8 mouse cellular contexts compared by ENCODE assay signal in genomic region chr3:89147101-89147978, GRCm38 (mm10). TPM values are rescaled to one million over a fixed set of nuclear protein-coding genes. Genes with fewer than 3 reads are reported as not detected.
A peak's percentile ranks its signal among the peaks of the same experiment; 100 is the strongest.
DNase-seq lines count a peak whose midpoint lies in the region; ATAC-seq and TF ChIP-seq lines count a peak whose summit lies in the region.

No protein-coding gene starts in this region.

- H3K36me3 ChIP-seq in hindbrain, embryonic 12.5 days: 0 out of 2 replicates have a peak, but pooled peaks cover under 1% of the 10 kb centered on the region
- no peaks in the 10 kb centered on the region for H3K36me3 ChIP-seq in limb, embryonic 14.5 days (ENCODE audit: control insufficient read depth, insufficient read depth, low read length)
- H3K36me3 ChIP-seq in midbrain, postnatal 0 days (ENCODE audit: insufficient read depth, low read length): peaks cover 12% of the 10 kb centered on the region

- H3K9ac ChIP-seq in hindbrain, embryonic 12.5 days: no peak overlapping the region
- H3K9ac ChIP-seq in limb, embryonic 14.5 days (ENCODE audit: low read depth, low read length, severe bottlenecking): peak overlapping the region; percentile 31
- no peak overlapping the region for H3K9ac ChIP-seq in midbrain, postnatal 0 days (replicated peaks; ENCODE audit: low read length, poor library complexity, severe bottlenecking)

- H3K9me3 ChIP-seq in hindbrain, embryonic 12.5 days (replicated peaks): no peaks in the 10 kb centered on the region
- no peaks in the 10 kb centered on the region for H3K9me3 ChIP-seq in limb, embryonic 14.5 days (ENCODE audit: control insufficient read depth, low read length)
- no peaks in the 10 kb centered on the region for H3K9me3 ChIP-seq in midbrain, postnatal 0 days (ENCODE audit: low read length)

- peaks cover 15% of the 10 kb centered on the region for H3K4me1 ChIP-seq in hindbrain, embryonic 12.5 days
- H3K4me1 ChIP-seq in limb, embryonic 14.5 days (ENCODE audit: control insufficient read depth, insufficient read depth, low read length): peaks cover 3% of the 10 kb centered on the region; the same call in 1 of the 2 replicates
- H3K4me1 ChIP-seq in midbrain, postnatal 0 days (ENCODE audit: insufficient read depth, low read length): no peaks in the 10 kb centered on the region

- H3K4me3 ChIP-seq in hindbrain, embryonic 12.5 days: 0 out of 2 replicates have a peak overlapping the region, but pooled peaks have one; percentile 3
- peak overlapping the region; percentile 22 for H3K4me3 ChIP-seq in limb, embryonic 14.5 days (replicated peaks; ENCODE audit: low read length)
- H3K4me3 ChIP-seq in midbrain, postnatal 0 days (ENCODE audit: low read depth, low read length): no peak overlapping the region

- no peak overlapping the region for H3K27ac ChIP-seq in hindbrain, embryonic 12.5 days
- no peak overlapping the region for H3K27ac ChIP-seq in limb, embryonic 14.5 days (replicated peaks; ENCODE audit: low read depth, low read length)
- H3K27ac ChIP-seq in midbrain, postnatal 0 days (ENCODE audit: low read depth, low read length): no peak overlapping the region

- H3K4me2 ChIP-seq in hindbrain, embryonic 12.5 days (replicated peaks): peak overlapping the region; percentile 38
- H3K4me2 ChIP-seq in limb, embryonic 14.5 days (replicated peaks; ENCODE audit: low read depth, low read length, severe bottlenecking): peak overlapping the region; percentile 44
- no peak overlapping the region for H3K4me2 ChIP-seq in midbrain, postnatal 0 days (ENCODE audit: low read depth, low read length, poor library complexity, severe bottlenecking)

- WGBS in hindbrain, embryonic 12.5 days: 20% methylated on average over 26 of the region's 26 CpGs
- 24% methylated on average over 26 of the region's 26 CpGs for WGBS in limb, embryonic 14.5 days
- WGBS in midbrain, postnatal 0 days: 28% methylated on average over 26 of the region's 26 CpGs

- 0 out of 2 replicates have a peak, but pooled peaks have one; percentile 26 for ATAC-seq in hindbrain, embryonic 12.5 days (ENCODE audit: low FRiP score)
- ATAC-seq in limb, embryonic 14.5 days (ENCODE audit: low FRiP score, low read depth): no peak
- no peak for ATAC-seq in midbrain, postnatal 0 days (ENCODE audit: low FRiP score)
- no peak for ATAC-seq in CD4-positive, CD25-positive, alpha-beta regulatory T cell, adult 4 months

- TF ChIP-seq POLR2A in limb, embryonic 14.5 days (IDR thresholded peaks at IDR 0.05; ENCODE audit: borderline replicate concordance, extremely low read depth, insufficient read depth, insufficient read length): no peak

- TF ChIP-seq CTCF in midbrain, postnatal 0 days (IDR thresholded peaks at IDR 0.05): peak; percentile 25; the same call in 1 of the 2 replicates

- DNase-seq in urinary bladder, adult 2 months (ENCODE audit: low spot score): peak; percentile 33
- DNase-seq in urinary bladder, postnatal 4 days (ENCODE audit: low spot score in 2 of 2): no peak
- DNase-seq in limb, embryonic 14.5 days (ENCODE audit: low spot score): no peak
- DNase-seq in midbrain, postnatal 0 days (ENCODE audit: low spot score): no peak
- no peak for DNase-seq in testis, postnatal 10 days (ENCODE audit: low spot score)
- no peak for DNase-seq in left cerebral cortex, adult 18-20 months (ENCODE audit: low spot score in 2 of 2)

- peaks cover 45% of the 10 kb centered on the region for H3K27me3 ChIP-seq in hindbrain, embryonic 12.5 days
- peaks cover 8% of the 10 kb centered on the region; the same call in 1 of the 2 replicates for H3K27me3 ChIP-seq in limb, embryonic 14.5 days (ENCODE audit: control insufficient read depth, insufficient read depth, low read length)
- no peaks in the 10 kb centered on the region for H3K27me3 ChIP-seq in midbrain, postnatal 0 days (ENCODE audit: insufficient read depth, low read length)

RNA-seq across cellular contexts. Expression of gene Pklr, which starts 11.4 kb away (rescaled TPM):
- polyA plus RNA-seq in urinary bladder, adult 2 months (2012; rRNA removed): not detected in 2 replicates
- polyA plus RNA-seq in hindbrain, embryonic 12.5 days (2016; fragmentation: Nextera tagmentation; extraction: Ambion mirVana): 0.25 and 0.96 TPM in 2 replicates
- 0.27 and 0.50 TPM in 2 replicates for polyA plus RNA-seq in limb, embryonic 14.5 days (2012; rRNA removed)
- 0.14 and 0.23 TPM in 2 replicates for polyA plus RNA-seq in limb, embryonic 14.5 days (2014; fragmentation: Nextera tagmentation; extraction: Ambion mirVana)
- 0.47 TPM in 1 of 2 replicates, not detected in the other for total RNA-seq in midbrain, postnatal 0 days (2014; rRNA removed)
- 0.05 and 0.10 TPM in 2 replicates for polyA plus RNA-seq in midbrain, postnatal 0 days (2015; fragmentation: Nextera tagmentation; extraction: Ambion mirVana)
- total RNA-seq in left cerebral cortex, adult 18-20 months (2021): not detected
- polyA plus RNA-seq in CD4-positive, CD25-positive, alpha-beta regulatory T cell, adult 4 months (2017; shearing (Covaris generic)): not detected

RNA-seq across cellular contexts. Expression of gene Hcn3, which starts 12.7 kb away (rescaled TPM):
- 0.44 and 0.49 TPM in 2 replicates for polyA plus RNA-seq in urinary bladder, adult 2 months (2012; rRNA removed)
- polyA plus RNA-seq in hindbrain, embryonic 12.5 days (2016; fragmentation: Nextera tagmentation; extraction: Ambion mirVana): 20.7 and 22.3 TPM in 2 replicates
- polyA plus RNA-seq in limb, embryonic 14.5 days (2012; rRNA removed): 4.6 and 8.9 TPM in 2 replicates
- 1.5 and 1.6 TPM in 2 replicates for polyA plus RNA-seq in limb, embryonic 14.5 days (2014; fragmentation: Nextera tagmentation; extraction: Ambion mirVana)
- total RNA-seq in midbrain, postnatal 0 days (2014; rRNA removed): 94.8 and 97.8 TPM in 2 replicates
- polyA plus RNA-seq in midbrain, postnatal 0 days (2015; fragmentation: Nextera tagmentation; extraction: Ambion mirVana): 44.8 and 46.7 TPM in 2 replicates
- total RNA-seq in left cerebral cortex, adult 18-20 months (2021): 10 to 100 TPM; 14.4 to 21.9 TPM
- polyA plus RNA-seq in CD4-positive, CD25-positive, alpha-beta regulatory T cell, adult 4 months (2017; shearing (Covaris generic)): 1 to 10 TPM; 1.3 to 2.4 TPM

RNA-seq across cellular contexts. Expression of gene Clk2, which starts 17.3 kb away (rescaled TPM):
- polyA plus RNA-seq in urinary bladder, adult 2 months (2012; rRNA removed): 73.9 and 89.8 TPM in 2 replicates
- polyA plus RNA-seq in hindbrain, embryonic 12.5 days (2016; fragmentation: Nextera tagmentation; extraction: Ambion mirVana): 38.8 and 44.4 TPM in 2 replicates
- 152 and 155 TPM in 2 replicates for polyA plus RNA-seq in limb, embryonic 14.5 days (2012; rRNA removed)
- polyA plus RNA-seq in limb, embryonic 14.5 days (2014; fragmentation: Nextera tagmentation; extraction: Ambion mirVana): 26.5 and 34.2 TPM in 2 replicates
- 38.9 and 44.5 TPM in 2 replicates for total RNA-seq in midbrain, postnatal 0 days (2014; rRNA removed)
- 12.1 and 12.6 TPM in 2 replicates for polyA plus RNA-seq in midbrain, postnatal 0 days (2015; fragmentation: Nextera tagmentation; extraction: Ambion mirVana)
- 10 to 100 TPM; 40.9 to 45.0 TPM for total RNA-seq in left cerebral cortex, adult 18-20 months (2021)
- 10 to 100 TPM; 15.7 to 23.0 TPM for polyA plus RNA-seq in CD4-positive, CD25-positive, alpha-beta regulatory T cell, adult 4 months (2017; shearing (Covaris generic))

RNA-seq across cellular contexts. Expression of gene Scamp3, which starts 29.9 kb away (rescaled TPM):
- polyA plus RNA-seq in urinary bladder, adult 2 months (2012; rRNA removed): 69.8 and 72.3 TPM in 2 replicates
- polyA plus RNA-seq in hindbrain, embryonic 12.5 days (2016; fragmentation: Nextera tagmentation; extraction: Ambion mirVana): 105 and 107 TPM in 2 replicates
- polyA plus RNA-seq in limb, embryonic 14.5 days (2012; rRNA removed): 114 and 156 TPM in 2 replicates
- 93.9 and 96.0 TPM in 2 replicates for polyA plus RNA-seq in limb, embryonic 14.5 days (2014; fragmentation: Nextera tagmentation; extraction: Ambion mirVana)
- total RNA-seq in midbrain, postnatal 0 days (2014; rRNA removed): 71.1 and 84.8 TPM in 2 replicates
- polyA plus RNA-seq in midbrain, postnatal 0 days (2015; fragmentation: Nextera tagmentation; extraction: Ambion mirVana): 151 and 158 TPM in 2 replicates
- 10 to 100 TPM; 63.2 to 63.7 TPM for total RNA-seq in left cerebral cortex, adult 18-20 months (2021)
- polyA plus RNA-seq in CD4-positive, CD25-positive, alpha-beta regulatory T cell, adult 4 months (2017; shearing (Covaris generic)): 100 to 1,000 TPM; 177 to 239 TPM

RNA-seq across cellular contexts. Expression of gene Fam189b, which starts 35.6 kb away (rescaled TPM):
- 32.9 and 42.3 TPM in 2 replicates for polyA plus RNA-seq in urinary bladder, adult 2 months (2012; rRNA removed)
- polyA plus RNA-seq in hindbrain, embryonic 12.5 days (2016; fragmentation: Nextera tagmentation; extraction: Ambion mirVana): 33.4 and 34.2 TPM in 2 replicates
- polyA plus RNA-seq in limb, embryonic 14.5 days (2012; rRNA removed): 95.5 and 124 TPM in 2 replicates
- polyA plus RNA-seq in limb, embryonic 14.5 days (2014; fragmentation: Nextera tagmentation; extraction: Ambion mirVana): 34.5 and 34.8 TPM in 2 replicates
- total RNA-seq in midbrain, postnatal 0 days (2014; rRNA removed): 12.7 and 22.2 TPM in 2 replicates
- 32.5 and 37.5 TPM in 2 replicates for polyA plus RNA-seq in midbrain, postnatal 0 days (2015; fragmentation: Nextera tagmentation; extraction: Ambion mirVana)
- total RNA-seq in left cerebral cortex, adult 18-20 months (2021): 10 to 100 TPM; 48.1 to 58.5 TPM
- polyA plus RNA-seq in CD4-positive, CD25-positive, alpha-beta regulatory T cell, adult 4 months (2017; shearing (Covaris generic)): 100 to 1,000 TPM; 209 to 296 TPM
